Mouse (Mus musculus) liver, adult 2 months (tissue): ENCODE data around the gene Gtpbp3. TPM values are rescaled to one million over a fixed set of nuclear protein-coding genes. Genes with fewer than 3 reads are reported as not detected.

Experiments
- DNase-seq: peaks from one replicate; pipeline ENCODE4 v3.0.0-alpha.2; 2011; ENCODE audit warnings: low read depth, low spot score; ENCODE audit errors: extremely low read depth
- H3K27ac ChIP-seq: fragments of 200-500 bp; replicated peaks from 2 replicates; pipeline ENCODE4 v1.5.1; 2012; ENCODE audit warnings: low read depth, mild to moderate bottlenecking, control low read depth, inconsistent platforms, low read length; ENCODE audit not compliant: insufficient read depth
- H3K27me3 ChIP-seq: fragments of 200-500 bp; 2 replicates; pipeline ENCODE4 v1.6.1; 2012; ENCODE audit warnings: mild to moderate bottlenecking, moderate library complexity, low read length, inconsistent platforms; ENCODE audit not compliant: control insufficient read depth, insufficient read depth
- H3K36me3 ChIP-seq: fragments of 200-500 bp; 2 replicates; pipeline ENCODE4 v1.6.1; 2012; ENCODE audit warnings: low read length, inconsistent platforms; ENCODE audit not compliant: control insufficient read depth, insufficient read depth
- H3K4me1 ChIP-seq: fragments of 200-500 bp; 2 replicates; pipeline ENCODE4 v1.6.1; 2011; ENCODE audit warnings: low read length; ENCODE audit not compliant: control insufficient read depth, insufficient read depth
- H3K4me3 ChIP-seq: fragments of 200-500 bp; 2 replicates; pipeline ENCODE4 v1.5.1; 2011; ENCODE audit warnings: low read depth, mild to moderate bottlenecking, control low read depth, low read length, moderate library complexity; ENCODE audit not compliant: insufficient read depth
- H3K79me2 ChIP-seq: fragments of 200-500 bp; 2 replicates; pipeline ENCODE4 v1.6.1; 2012; ENCODE audit warnings: inconsistent platforms, mild to moderate bottlenecking, low read length, moderate library complexity; ENCODE audit not compliant: control insufficient read depth, insufficient read depth
- H3K9ac ChIP-seq: fragments of 200-500 bp; 2 replicates; pipeline ENCODE4 v1.6.1; 2012; ENCODE audit warnings: low read depth, mild to moderate bottlenecking, control low read depth, inconsistent platforms, low read length
- CTCF ChIP-seq: fragments of 200-500 bp; IDR thresholded peaks from 2 replicates; pipeline ENCODE4 v1.5.1; 2011; ENCODE audit warnings: low read depth, low read length, control low read depth
- POLR2A ChIP-seq: fragments of 200-500 bp; IDR thresholded peaks from 2 replicates; pipeline ENCODE4 v1.6.1; 2011; ENCODE audit warnings: low read length, control low read depth; ENCODE audit not compliant: insufficient read depth; ENCODE audit errors: extremely low read depth
- WGBS: fragments of 180-500 bp; shearing (Covaris S2); methylation state at CpG from one replicate; pipeline ENCODE4 v1.1.7; 2018; 5-methylcytosine and 5-hydroxymethylcytosine counted together
- polyA plus RNA-seq: library from polyadenylated mRNA; depleted of rRNA; stranded (reverse); fragments of >200 nt; gene quantifications from 2 replicates; pipeline ENCODE4 v1.2.3, GENCODE M21; 2012
- total RNA-seq: library from RNA; depleted of rRNA; stranded (reverse); fragments of >200 nt; gene quantifications from 2 replicates; pipeline ENCODE4 v1.2.3, GENCODE M21; 2014

The Gtpbp3 gene
- total and polyA plus RNA-seq, 2 experiments, result 11.6 to 15.5 TPM

DNA sequence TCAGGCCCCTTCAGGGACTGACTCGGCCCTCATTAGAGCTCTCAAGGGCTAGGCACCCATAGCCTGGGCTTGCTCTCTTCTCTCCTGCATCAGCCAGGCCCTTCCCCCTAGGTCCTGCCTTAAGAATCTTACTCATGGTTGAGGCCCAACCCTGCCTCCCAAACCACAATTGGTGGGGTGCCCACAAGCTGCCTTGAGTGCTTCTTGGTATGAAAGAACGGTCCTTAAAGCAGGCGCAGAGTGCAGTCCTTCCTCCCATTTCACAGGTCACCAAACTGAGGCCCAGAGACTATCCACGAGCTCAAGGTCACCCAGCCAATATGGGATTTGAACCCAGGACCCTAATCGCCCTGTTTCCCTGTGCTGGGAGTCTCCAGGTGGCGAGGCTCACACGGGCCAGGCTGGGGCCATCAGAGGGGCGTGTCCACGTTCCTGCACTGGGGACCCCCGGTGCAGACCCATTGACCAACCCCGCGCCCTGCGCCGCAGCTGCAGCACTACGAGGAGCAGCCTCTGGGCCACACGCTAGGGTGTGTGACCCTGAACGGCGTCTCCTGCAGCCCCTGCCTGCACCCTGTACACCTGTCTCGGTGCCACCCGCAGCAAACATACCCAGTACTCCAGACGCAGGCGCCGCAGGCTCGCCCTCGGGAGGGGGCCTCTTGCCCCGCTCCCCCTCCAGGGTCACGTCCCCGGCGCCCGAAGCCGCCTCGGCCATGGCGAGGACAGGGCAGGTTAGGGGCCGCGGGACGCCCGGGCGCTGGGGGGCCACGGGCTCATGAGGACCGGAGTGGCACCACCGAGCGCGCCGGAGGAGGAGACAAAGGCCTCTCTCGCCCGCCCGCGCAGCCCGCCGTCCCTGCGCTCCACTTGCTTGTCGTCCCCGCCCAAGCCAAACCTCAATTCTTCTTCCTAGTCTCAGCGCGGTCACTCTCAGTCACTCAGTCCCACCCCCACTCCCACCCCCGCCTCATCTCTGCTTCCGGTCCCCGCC is 2.5 kb upstream of the Gtpbp3 start, which contains the start of gene Ano8:
Gene Ano8, minus strand, starts transcription at position 822 of the 994 bp plus-strand sequence.
- 8% methylated on average over 58 of the region's 58 CpGs for WGBS
- Histone ChIP-seq H3K27ac (no peak within 1 kb of the TSS), H3K4me1 (peaks cover 6% of the 10 kb centered on the region), H3K4me3 (peak within 1 kb of the TSS; percentile 62), H3K27me3 (no peaks in the 10 kb centered on the region), H3K79me2 (peaks cover 6% of the 10 kb centered on the region; the same call in 1 of the 2 replicates), H3K36me3 (no peaks in the 10 kb centered on the region), H3K9ac (peak within 1 kb of the TSS; percentile 83)
- TF ChIP-seq POLR2A (no peak), CTCF (no peak)
- peak; percentile 47 for DNase-seq

GRCm38 (mm10) chr8:71486136-71486529 is 1.8 kb upstream of the Gtpbp3 start:
- no peak overlapping the region for H3K4me3 ChIP-seq
- no peak overlapping the region for H3K9ac ChIP-seq

GRCm38 (mm10) chr8:71488454-71488853 is 551 bp downstream of the Gtpbp3 start:
- DNase-seq, result peak; percentile 85
- peaks cover 6% of the 10 kb centered on the region; the same call in 1 of the 2 replicates for H3K79me2 ChIP-seq
- peak overlapping the region; percentile 75 for H3K4me3 ChIP-seq
- H3K27me3 ChIP-seq, result no peaks in the 10 kb centered on the region
- 0% methylated on average over 22 of the region's 22 CpGs for WGBS
- H3K4me1 ChIP-seq, result peaks cover 6% of the 10 kb centered on the region
- H3K9ac ChIP-seq, result peak overlapping the region; percentile 77
- TF ChIP-seq CTCF (no peak), POLR2A (0 out of 2 replicates have a peak, but pooled peaks have one; percentile 49)
- no peaks in the 10 kb centered on the region for H3K36me3 ChIP-seq
- peak overlapping the region; percentile 67 for H3K27ac ChIP-seq

More at GRCm38 (mm10) chr8:71486136-71486529, 1.8 kb upstream of the Gtpbp3 start:
- TF ChIP-seq CTCF, result no peak
- no peak for TF ChIP-seq POLR2A
- Histone ChIP-seq H3K79me2 (peaks cover 6% of the 10 kb centered on the region; the same call in 1 of the 2 replicates), H3K4me1 (peaks cover 6% of the 10 kb centered on the region), H3K27ac (no peak overlapping the region), H3K27me3 (no peaks in the 10 kb centered on the region), H3K36me3 (no peaks in the 10 kb centered on the region)
- 16% methylated on average over 7 of the region's 7 CpGs for WGBS
- DNase-seq, result no peak

GRCm38 (mm10) chr8:71495039-71495438 is 7.1 kb downstream of the Gtpbp3 start:
- WGBS, result 17% methylated on average over 16 of the region's 16 CpGs
- DNase-seq, result peak; percentile 62
- H3K27ac ChIP-seq, result no peak overlapping the region
- H3K27me3 ChIP-seq, result no peaks in the 10 kb centered on the region
- H3K9ac ChIP-seq, result 0 out of 2 replicates have a peak overlapping the region, but pooled peaks have one; percentile 26
- no peak overlapping the region for H3K4me3 ChIP-seq
- H3K79me2 ChIP-seq, result no peaks in the 10 kb centered on the region
- TF ChIP-seq POLR2A (no peak), CTCF (peak; percentile 90)
- peaks cover 16% of the 10 kb centered on the region for H3K4me1 ChIP-seq
- no peaks in the 10 kb centered on the region for H3K36me3 ChIP-seq

- Histone ChIP-seq H3K27ac (peak overlapping the region; percentile 53), H3K4me3 (no peak overlapping the region), H3K79me2 (no peaks in the 10 kb centered on the region), H3K4me1 (peaks cover 16% of the 10 kb centered on the region), H3K9ac (no peak overlapping the region), H3K36me3 (no peaks in the 10 kb centered on the region), H3K27me3 (no peaks in the 10 kb centered on the region)
- DNase-seq, result no peak
- TF ChIP-seq POLR2A (no peak), CTCF (no peak)
- WGBS, result 55% methylated on average over 5 of the region's 5 CpGs
These were observed 7.9 kb downstream of the Gtpbp3 start for GRCm38 (mm10) chr8:71495811-71496210.
